Mouse (Mus musculus) liver, embryonic 16.5 days (tissue): ENCODE data around the gene Ppp2r3a. TPM values are rescaled to one million over a fixed set of nuclear protein-coding genes. Genes with fewer than 3 reads are reported as not detected.

Source experiments
- ATAC-seq: fragments of 200-750 bp; cut with Nextera tagmentation; 2 replicates; pipeline ENCODE4 v1.8.0; 2017; ENCODE audit warnings: low read depth, mild to moderate bottlenecking, moderate number of reproducible peaks, moderate library complexity
- H3K27ac ChIP-seq: fragments of 300-500 bp; sonication (generic); 2 replicates; pipeline ENCODE4 v1.5.1; 2014; ENCODE audit warnings: mild to moderate bottlenecking, low read length
- H3K27me3 ChIP-seq: fragments of 300-500 bp; sonication (generic); 2 replicates; pipeline ENCODE4 v1.6.1; 2014; ENCODE audit warnings: low read depth, low read length, mixed read lengths; ENCODE audit not compliant: control insufficient read depth, insufficient read depth
- H3K36me3 ChIP-seq: fragments of 300-500 bp; sonication (generic); 2 replicates; pipeline ENCODE4 v1.6.1; 2014; ENCODE audit warnings: mild to moderate bottlenecking; ENCODE audit not compliant: control insufficient read depth, insufficient read depth
- H3K4me1 ChIP-seq: fragments of 300-500 bp; sonication (generic); 2 replicates; pipeline ENCODE4 v1.6.1; 2014; ENCODE audit warnings: low read depth, low read length, mixed read lengths; ENCODE audit not compliant: control insufficient read depth
- H3K4me2 ChIP-seq: fragments of 300-500 bp; sonication (generic); 2 replicates; pipeline ENCODE4 v1.6.1; 2014; ENCODE audit warnings: low read depth, low read length, mixed read lengths
- H3K4me3 ChIP-seq: fragments of 300-500 bp; sonication (generic); 2 replicates; pipeline ENCODE4 v1.5.1; 2014; ENCODE audit warnings: low read depth, mild to moderate bottlenecking, low read length
- H3K9ac ChIP-seq: fragments of 300-500 bp; sonication (generic); 2 replicates; pipeline ENCODE4 v1.6.1; 2014; ENCODE audit warnings: low read depth, low read length
- H3K9me3 ChIP-seq: fragments of 300-500 bp; sonication (generic); replicated peaks from 2 replicates; pipeline ENCODE4 v1.6.1; 2016; ENCODE audit warnings: low read length; ENCODE audit not compliant: control insufficient read depth
- WGBS: fragments of 180-500 bp; shearing (Covaris S2); extraction: QIAGEN DNeasy Blood & Tissue Kit; methylation state at CpG from one replicate; pipeline ENCODE4 v1.1.7; 2014; ENCODE audit not compliant: insufficient replicate concordance; 5-methylcytosine and 5-hydroxymethylcytosine counted together
- polyA plus RNA-seq: library from polyadenylated mRNA; unstranded; fragments of >200 nt; fragmentation: Nextera tagmentation; extraction: Ambion mirVana; gene quantifications from 2 replicates; pipeline ENCODE4 v1.2.1, GENCODE M21; 2015

Gene Ppp2r3a
- polyA plus RNA-seq, 1 experiment from 2014 or later = 4.5 TPM

DNA sequence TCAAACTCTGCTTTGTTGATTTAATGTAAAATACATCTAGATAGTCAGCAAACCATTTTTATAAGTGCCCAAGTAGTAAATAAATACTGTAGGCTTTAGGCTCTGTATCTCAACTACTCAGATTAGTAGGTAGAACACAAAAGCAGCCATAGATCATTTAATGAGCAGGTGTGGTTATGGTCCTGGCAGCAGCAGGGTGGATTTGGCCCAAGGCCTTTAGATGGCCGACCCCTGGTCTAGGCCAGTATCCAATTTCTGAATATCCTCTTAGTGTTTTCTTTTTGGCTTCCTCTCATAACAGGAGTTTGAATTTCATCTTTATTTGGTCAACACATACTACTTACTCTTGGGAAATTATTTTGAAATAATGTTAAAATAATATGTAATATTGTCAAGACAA, 46.4 kb downstream of the Ppp2r3a start:
- Histone ChIP-seq H3K36me3 (no peaks in the 10 kb centered on the region), H3K4me2 (no peak overlapping the region), H3K9me3 (no peaks in the 10 kb centered on the region), H3K4me1 (no peaks in the 10 kb centered on the region), H3K27me3 (no peaks in the 10 kb centered on the region), H3K9ac (no peak overlapping the region), H3K4me3 (no peak overlapping the region), H3K27ac (no peak overlapping the region)
- WGBS = 52% methylated on average over 1 of the region's 1 CpGs
- ATAC-seq = no peak

DNA sequence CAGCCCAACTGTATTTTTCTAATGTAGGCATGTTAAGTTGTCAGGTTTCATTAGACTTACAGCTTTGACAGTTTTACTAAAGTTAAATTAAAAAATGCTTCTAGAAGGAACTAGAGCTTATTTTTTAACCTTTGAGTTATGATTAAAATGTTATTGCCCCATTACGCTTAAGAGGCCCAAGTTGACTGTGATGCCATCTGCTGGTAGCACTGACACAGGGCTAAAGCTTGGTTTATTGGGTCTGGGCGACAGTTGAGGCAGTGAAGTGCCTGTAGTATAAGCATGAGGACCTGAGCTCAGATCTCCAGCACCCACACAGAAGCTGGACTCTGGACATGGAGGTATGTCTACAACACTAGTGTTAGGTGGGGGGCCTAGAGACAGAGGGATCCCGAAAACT, 47.5 kb downstream of the Ppp2r3a start:
- Histone ChIP-seq H3K9ac (no peak overlapping the region), H3K36me3 (no peaks in the 10 kb centered on the region), H3K4me3 (no peak overlapping the region), H3K27me3 (no peaks in the 10 kb centered on the region), H3K4me1 (no peaks in the 10 kb centered on the region), H3K4me2 (no peak overlapping the region), H3K27ac (no peak overlapping the region), H3K9me3 (no peaks in the 10 kb centered on the region)
- ATAC-seq = no peak
- WGBS = 69% methylated on average over 3 of the region's 3 CpGs

DNA sequence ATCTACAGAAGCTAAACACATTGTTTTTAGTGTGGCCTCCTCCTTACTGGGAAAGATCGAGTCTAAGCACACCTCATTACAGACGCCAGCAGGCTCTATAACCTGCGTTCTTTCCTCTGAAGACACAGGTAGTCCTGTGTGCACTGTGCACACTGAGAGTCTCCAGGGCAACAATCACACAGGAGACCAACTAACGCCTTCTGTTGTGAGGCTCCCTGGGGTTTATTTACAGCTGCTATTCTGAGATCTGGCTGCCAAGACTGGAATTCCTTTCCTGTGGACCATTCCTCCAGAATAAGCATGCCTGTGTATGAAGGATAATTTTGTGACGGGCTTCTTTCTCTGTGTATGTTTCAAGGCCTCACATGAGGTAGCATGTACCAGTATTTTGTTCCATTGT, 51.0 kb downstream of the Ppp2r3a start:
- 57% methylated on average over 5 of the region's 5 CpGs for WGBS
- H3K27me3 ChIP-seq = no peaks in the 10 kb centered on the region
- no peak for ATAC-seq
- no peak overlapping the region for H3K9ac ChIP-seq
- no peaks in the 10 kb centered on the region for H3K4me1 ChIP-seq
- H3K4me2 ChIP-seq = no peak overlapping the region
- no peaks in the 10 kb centered on the region for H3K36me3 ChIP-seq
- H3K27ac ChIP-seq = no peak overlapping the region
- H3K4me3 ChIP-seq = no peak overlapping the region
- no peaks in the 10 kb centered on the region for H3K9me3 ChIP-seq

DNA sequence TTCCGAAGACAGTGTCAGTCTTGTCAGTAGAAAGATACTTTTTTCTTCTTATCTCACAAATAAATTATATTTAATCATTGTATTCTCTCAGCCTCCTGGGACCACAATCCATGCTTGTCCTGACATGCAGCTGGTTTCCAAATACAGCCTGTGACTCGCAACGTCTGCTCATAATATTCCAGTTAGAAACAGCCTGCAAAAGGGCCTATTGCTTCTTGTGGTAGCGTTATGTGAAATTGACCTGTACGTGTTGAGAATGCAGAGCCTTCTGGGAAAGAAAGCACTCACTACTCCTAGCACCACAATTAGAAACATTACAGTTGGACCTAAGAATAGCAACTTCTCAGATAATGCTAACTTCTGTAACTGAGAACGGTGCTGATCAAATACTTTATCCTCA, 52.8 kb downstream of the Ppp2r3a start:
- ATAC-seq = no peak
- Histone ChIP-seq H3K9ac (no peak overlapping the region), H3K36me3 (no peaks in the 10 kb centered on the region), H3K27ac (no peak overlapping the region), H3K9me3 (no peaks in the 10 kb centered on the region), H3K27me3 (no peaks in the 10 kb centered on the region), H3K4me2 (no peak overlapping the region), H3K4me1 (no peaks in the 10 kb centered on the region), H3K4me3 (no peak overlapping the region)
- WGBS = 61% methylated on average over 6 of the region's 6 CpGs

DNA sequence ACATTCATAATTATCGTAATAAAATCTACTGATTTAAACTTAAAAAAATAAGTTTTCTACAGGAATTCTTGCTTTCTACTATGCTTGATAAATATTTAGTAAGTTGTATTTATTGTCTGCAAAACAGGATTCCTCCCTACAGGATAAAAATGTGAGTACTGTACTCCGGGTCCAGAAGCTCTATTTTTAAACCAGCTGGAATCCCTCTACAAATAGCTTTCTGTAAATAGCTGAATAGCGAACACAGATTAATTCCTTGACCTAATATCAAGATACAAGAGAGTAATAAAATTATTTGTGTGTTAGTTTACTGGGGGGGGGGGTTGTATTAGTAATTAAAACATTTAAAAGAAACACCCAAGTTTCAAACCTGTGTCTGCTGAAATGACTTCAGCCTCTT, 53.3 kb downstream of the Ppp2r3a start:
- Histone ChIP-seq H3K36me3 (no peaks in the 10 kb centered on the region), H3K4me2 (no peak overlapping the region), H3K9ac (no peak overlapping the region), H3K27ac (no peak overlapping the region), H3K9me3 (no peaks in the 10 kb centered on the region), H3K4me3 (no peak overlapping the region), H3K27me3 (no peaks in the 10 kb centered on the region), H3K4me1 (no peaks in the 10 kb centered on the region)
- no peak for ATAC-seq
- 72% methylated on average over 3 of the region's 3 CpGs for WGBS

DNA sequence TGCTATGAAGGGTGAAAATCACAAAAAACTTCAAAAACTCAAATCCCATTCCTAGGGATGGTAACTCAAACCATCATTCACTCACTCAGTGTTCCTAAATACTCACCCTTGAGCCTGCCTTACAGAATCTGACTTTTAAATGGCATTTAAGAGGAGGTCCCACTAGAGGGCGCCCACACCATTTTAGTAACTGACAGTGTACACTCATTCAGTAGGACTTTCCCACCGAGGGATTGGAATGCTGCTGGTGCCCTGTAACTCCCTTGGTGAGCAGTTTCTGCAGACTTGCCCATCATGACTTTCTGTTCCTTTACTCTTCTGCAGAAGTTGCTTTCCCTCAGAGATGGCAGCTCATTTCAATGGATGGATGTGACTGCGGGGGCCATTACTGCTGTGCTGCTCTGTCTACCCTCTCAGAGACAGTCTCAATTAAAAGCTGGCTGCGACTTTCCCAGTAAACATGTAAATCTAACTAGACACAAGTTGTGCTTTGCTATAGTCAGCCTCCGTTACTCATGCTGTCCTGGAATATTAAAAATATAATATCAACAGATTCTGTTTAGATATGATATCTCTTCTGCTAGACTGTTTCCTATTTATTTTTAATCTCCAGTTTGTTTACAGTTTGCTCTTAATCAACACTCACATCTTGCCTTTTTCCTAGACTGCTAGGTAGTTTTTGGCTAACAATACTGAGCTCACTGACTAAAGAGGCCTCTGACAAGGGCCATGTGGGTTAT, 69.5 kb downstream of the Ppp2r3a start:
- Histone ChIP-seq H3K9ac (no peak overlapping the region), H3K9me3 (no peaks in the 10 kb centered on the region), H3K36me3 (no peaks in the 10 kb centered on the region), H3K27me3 (no peaks in the 10 kb centered on the region), H3K4me2 (no peak overlapping the region), H3K4me1 (no peaks in the 10 kb centered on the region), H3K27ac (no peak overlapping the region), H3K4me3 (no peak overlapping the region)
- ATAC-seq = peak; percentile 53; the same call in 1 of the 2 replicates
- 30% methylated on average over 5 of the region's 5 CpGs for WGBS

DNA sequence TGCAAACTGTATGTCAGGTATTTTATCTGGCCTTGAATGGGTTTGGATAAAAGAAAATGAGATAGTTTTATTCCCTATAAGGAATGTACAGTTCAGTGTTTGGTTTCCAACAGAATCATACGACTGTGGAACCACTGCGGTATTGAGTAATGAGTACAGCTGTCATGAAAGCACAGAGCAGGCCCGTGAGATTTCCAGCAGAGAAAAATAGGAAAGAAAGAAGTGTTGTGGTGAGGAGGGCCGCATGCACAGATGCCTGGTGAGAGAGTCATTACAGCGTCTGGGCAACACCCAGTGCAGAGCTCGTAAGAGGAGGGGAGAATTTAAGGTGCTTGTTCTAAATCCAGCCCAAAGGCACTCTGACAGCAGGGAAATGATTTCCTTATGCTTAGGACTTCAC, 70.3 kb downstream of the Ppp2r3a start:
- H3K36me3 ChIP-seq = no peaks in the 10 kb centered on the region
- no peak overlapping the region for H3K27ac ChIP-seq
- no peaks in the 10 kb centered on the region for H3K9me3 ChIP-seq
- no peaks in the 10 kb centered on the region for H3K27me3 ChIP-seq
- WGBS = 74% methylated on average over 6 of the region's 6 CpGs
- no peak overlapping the region for H3K4me3 ChIP-seq
- H3K4me1 ChIP-seq = no peaks in the 10 kb centered on the region
- H3K4me2 ChIP-seq = no peak overlapping the region
- no peak overlapping the region for H3K9ac ChIP-seq
- no peak for ATAC-seq

DNA sequence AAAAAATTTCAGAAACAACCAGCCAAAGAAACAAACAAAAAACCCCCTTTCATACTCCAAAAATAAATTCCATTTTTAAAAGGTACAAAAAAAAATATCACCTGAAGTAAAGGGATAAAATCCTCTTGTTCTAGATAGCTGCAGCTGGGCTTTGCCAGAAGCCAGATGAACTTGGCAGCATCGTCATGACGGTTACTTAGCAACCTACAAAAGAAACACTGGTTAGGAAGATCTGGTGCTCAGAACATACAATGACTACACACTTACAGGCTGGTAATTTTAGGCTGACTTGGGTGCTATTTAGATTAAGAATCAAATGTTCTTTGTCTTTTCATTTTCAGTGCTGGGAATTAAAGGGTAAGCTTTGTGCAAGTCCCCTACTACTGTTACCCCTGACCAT, 71.4 kb downstream of the Ppp2r3a start:
- H3K4me1 ChIP-seq = no peaks in the 10 kb centered on the region
- no peak overlapping the region for H3K27ac ChIP-seq
- H3K27me3 ChIP-seq = no peaks in the 10 kb centered on the region
- H3K9ac ChIP-seq = no peak overlapping the region
- H3K9me3 ChIP-seq = no peaks in the 10 kb centered on the region
- no peak for ATAC-seq
- WGBS = 71% methylated on average over 2 of the region's 2 CpGs
- no peaks in the 10 kb centered on the region for H3K36me3 ChIP-seq
- H3K4me2 ChIP-seq = no peak overlapping the region
- H3K4me3 ChIP-seq = no peak overlapping the region

DNA sequence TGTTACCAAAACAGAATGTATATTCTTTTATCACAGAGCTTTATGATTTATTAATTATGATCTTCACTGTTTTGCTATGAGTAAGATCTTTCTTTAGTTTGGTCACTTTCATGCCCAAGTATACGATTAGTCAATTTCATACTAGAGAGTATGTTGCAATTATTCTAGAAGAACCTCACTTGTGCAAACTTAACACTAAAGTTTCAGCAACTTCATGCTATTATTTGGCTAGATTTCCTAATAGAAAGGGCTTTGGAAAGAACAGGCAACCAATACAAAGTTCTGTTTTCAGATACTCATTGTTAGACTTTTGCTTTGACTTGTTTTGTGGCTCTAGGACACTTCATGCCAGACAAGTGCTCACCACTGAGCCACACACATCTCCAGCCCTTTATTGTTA, 91.0 kb downstream of the Ppp2r3a start:
- H3K36me3 ChIP-seq = no peaks in the 10 kb centered on the region
- H3K9ac ChIP-seq = no peak overlapping the region
- 54% methylated on average over 1 of the region's 1 CpGs for WGBS
- H3K4me2 ChIP-seq = no peak overlapping the region
- H3K27me3 ChIP-seq = no peaks in the 10 kb centered on the region
- no peaks in the 10 kb centered on the region for H3K4me1 ChIP-seq
- H3K27ac ChIP-seq = no peak overlapping the region
- ATAC-seq = no peak
- no peaks in the 10 kb centered on the region for H3K9me3 ChIP-seq
- H3K4me3 ChIP-seq = no peak overlapping the region
